Mouse (Mus musculus) ovary, adult 18-20 months (tissue): ENCODE measurements around the gene Orc1.

Source experiments
- DNase-seq: peaks from one replicate; pipeline ENCODE4 v3.0.0; 2022; ENCODE audit warnings: low spot score, mixed read lengths

Orc1 gene

DNA sequence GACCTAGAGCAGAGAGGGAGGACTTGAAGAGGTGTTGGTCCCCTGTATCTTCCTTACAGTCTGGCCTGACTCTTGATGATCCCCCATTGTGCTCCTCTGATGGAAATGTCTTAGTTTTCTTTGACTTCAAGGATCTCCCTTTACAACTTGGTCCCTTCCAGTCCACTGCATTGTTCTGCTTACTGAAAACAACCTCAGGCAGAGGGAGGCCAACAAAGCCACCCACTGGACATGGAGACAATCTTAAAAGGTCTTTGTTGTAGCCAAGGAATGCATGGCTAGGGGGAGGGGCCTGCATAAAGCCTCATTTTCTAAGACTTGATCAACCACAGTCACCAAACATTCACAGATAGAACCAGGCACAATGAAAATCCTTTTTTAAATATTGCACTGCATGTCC is 55.9 kb downstream of the Orc1 start:
- DNase-seq: no peak

DNA sequence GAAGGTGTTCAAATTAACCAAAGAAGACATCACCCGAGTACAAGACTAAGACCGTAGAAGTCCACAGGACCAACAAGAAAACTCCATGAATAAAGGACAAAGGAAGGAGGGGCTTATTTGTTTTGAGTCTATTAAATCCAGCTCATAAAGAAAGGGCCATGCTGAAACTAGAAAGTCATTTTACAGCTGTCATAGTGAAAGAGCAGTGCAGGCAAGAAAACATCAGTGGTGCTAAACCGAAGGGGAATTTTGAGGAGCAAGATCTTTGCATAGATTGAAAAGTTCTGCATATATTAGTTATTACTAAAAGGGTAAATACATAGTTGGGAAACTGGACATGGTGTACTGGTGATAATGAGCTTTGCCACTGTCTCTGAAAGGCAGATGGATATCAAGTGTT is 58.5 kb downstream of the Orc1 start:
- DNase-seq: no peak

DNA sequence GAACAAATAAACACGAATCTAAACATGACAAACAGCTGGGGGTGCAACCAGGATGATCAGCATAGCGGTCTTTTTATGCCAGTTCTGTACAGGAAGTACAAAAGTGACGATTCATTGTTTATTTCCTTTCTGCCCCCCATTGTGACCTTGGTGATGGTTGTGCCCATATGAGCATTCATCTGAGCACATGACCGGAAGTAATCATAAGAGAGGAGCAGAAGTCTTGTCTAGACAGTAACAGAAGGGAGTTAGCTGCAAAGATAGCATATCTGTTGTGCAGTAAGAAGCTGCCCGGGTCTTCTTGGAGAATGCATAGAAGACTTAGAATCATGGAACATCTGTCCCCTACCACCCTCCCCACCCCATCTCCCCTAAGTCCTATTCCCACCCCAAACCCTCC is 59.5 kb downstream of the Orc1 start:
- no peak for DNase-seq

DNA sequence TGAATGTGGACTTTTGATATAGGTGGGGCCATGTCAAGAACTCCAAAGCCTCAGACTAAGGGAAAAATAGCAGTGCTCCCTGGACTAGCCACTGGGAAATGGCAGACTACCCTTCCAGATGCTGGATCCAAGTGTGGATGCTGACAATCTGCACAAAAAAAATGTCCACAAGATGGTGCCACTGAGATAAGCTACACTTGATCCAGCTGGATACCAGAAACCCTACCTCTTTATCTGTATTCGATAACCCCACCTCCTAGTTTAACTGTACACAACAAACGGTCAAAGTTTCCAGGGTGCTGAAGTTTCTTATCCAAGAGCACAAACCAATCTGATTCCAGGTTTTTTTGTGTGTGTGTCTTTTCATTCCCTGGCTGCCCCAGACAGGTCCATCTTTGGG is 85.2 kb downstream of the Orc1 start:
- DNase-seq: no peak
